Mouse (Mus musculus): ENCODE results near the gene Map4k5.

DNA sequence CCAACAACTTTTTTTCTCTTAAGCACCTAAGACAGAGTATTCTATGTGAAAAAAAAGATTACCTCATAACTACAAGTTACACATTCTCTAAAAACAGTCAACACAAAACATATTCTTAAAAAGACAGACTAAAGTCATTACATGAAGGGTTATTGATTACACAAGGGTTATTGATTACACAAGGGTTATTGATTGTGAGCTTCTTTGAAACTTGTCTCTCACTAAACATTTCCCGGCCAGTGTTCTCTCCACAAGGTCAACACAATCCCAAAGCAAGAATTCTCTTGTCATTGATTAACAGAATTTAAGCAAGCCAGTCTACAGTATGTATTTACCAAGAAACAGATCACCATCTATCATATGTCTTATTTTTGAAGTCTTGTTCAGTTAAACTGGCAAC, 29.1 kb upstream of the Map4k5 start:
- TF ChIP-seq POLR2A (IDR thresholded peaks at IDR 0.05; ENCODE audit: borderline replicate concordance, extremely low read depth, insufficient read depth, insufficient read length, poor library complexity, severe bottlenecking) (no peak), CTCF (IDR thresholded peaks at IDR 0.05; ENCODE audit: borderline replicate concordance, extremely low read depth, insufficient read depth, insufficient read length) (no peak)

Data from brain, embryonic 14.5 days (tissue).